Mouse (Mus musculus): ENCODE results near the gene Dohh. TPM values are rescaled to one million over a fixed set of nuclear protein-coding genes. Genes with fewer than 3 reads are reported as not detected.

The Dohh gene
- polyA plus RNA-seq, 1 experiment from 2014 or later, result 74.5 TPM

DNA sequence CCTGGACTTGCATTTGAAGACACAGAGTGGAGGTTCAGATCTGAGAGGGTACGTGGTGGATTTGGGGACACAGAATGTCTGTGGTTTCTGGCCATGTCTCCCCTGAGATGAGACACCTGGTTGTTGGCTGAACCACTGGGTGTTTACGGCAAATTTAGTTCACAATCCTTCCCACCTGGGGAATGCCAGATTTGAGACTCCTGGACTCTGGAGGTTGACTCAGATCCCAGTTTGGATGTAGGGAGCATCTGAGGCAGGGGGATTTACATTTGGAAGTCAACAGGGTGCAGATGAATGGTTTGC, 6.9 kb upstream of the Dohh start:
- peak overlapping the region; percentile 79 for H3K4me2 ChIP-seq
- H3K27ac ChIP-seq, result peak overlapping the region; percentile 92
- H3K9ac ChIP-seq, result peak overlapping the region; percentile 98
- 54% methylated on average over 2 of the region's 2 CpGs for WGBS (ENCODE audit: insufficient replicate concordance)
- H3K4me1 ChIP-seq, result peaks cover 81% of the 10 kb centered on the region
- ATAC-seq, result no peak
- H3K9me3 ChIP-seq (replicated peaks), result no peaks in the 10 kb centered on the region
- no peaks in the 10 kb centered on the region for H3K27me3 ChIP-seq (replicated peaks)
- H3K4me3 ChIP-seq, result peak overlapping the region; percentile 90
- peaks cover 41% of the 10 kb centered on the region for H3K36me3 ChIP-seq

DNA sequence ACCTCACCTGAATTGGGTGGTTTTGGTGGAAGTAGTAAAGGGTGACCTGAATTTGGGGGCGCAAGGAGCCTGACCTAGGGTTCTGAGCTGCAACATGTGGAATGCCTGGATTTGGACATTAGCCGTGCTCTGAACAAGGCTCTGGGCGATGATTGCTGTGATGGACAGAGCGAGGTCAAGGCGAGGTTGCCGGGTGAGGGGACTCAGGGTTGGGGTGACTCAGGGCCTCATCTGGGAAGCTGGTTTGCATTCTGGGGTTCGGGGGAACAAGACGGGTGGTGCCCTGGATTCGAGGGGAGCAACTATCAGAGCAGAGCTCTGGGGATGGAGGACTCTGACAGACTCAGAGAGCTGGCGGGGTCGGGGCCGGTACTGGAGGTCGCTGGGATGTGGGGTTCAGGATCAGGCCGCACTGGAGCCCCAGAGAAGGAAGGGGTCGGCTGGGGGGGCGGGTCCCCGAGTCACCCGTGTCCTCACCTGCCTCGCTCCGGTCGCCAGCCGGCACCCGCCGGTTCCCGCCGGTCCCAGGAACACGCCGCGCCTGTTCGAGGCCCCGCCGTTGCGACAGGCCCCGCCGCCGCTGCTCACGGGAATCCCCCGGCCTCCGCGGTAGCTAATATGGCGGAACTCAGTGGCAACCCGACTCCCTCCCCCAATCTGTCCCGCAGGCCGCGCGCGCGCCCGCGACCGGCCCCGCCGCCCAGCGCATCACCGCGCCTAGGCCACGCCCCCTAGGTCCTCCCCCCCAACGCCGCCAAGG, 6.3 kb upstream of the Dohh start, which contains the start of gene Fzr1:
Fzr1 (minus strand) TSS at position 724 of the 760 bp plus-strand sequence.
- 1% methylated on average over 45 of the region's 59 CpGs for WGBS (ENCODE audit: insufficient replicate concordance)
- peaks cover 83% of the 10 kb centered on the region for H3K4me1 ChIP-seq
- ATAC-seq, result 0 out of 2 replicates have a peak, but pooled peaks have one; percentile 0

DNA sequence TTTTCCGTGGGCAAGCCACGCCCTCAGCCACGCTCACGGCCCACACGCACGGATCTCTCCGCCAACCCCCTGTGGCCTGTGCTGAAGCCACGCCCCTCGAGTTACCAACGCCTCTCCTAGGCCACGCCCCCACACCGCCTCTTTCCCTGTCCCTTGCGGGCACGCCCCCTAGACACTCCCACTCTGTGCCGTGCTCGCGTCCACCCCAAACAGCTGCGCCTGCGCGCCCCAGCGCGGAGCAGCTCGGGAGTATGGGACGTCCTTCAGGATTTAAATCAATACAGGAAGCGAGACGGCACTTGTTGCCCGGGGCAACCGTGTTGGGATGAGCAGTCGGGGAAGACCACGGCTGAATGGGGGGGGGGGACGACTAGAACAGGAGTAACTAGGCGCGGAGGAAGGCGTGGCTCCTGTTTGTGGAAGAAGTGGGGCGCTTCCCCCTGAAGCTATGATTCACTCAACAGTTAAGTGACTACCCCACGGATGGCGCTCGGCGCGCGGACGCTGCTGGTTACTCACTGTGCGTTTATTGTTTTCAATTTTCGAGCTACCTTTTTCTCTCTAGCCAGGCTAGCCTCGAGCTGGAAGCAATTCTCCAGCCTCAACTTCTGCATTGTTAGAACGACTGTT, 5.6 kb upstream of the Dohh start:
- under 1% methylated on average over 46 of the region's 46 CpGs for WGBS (ENCODE audit: insufficient replicate concordance)

More for the DNA sequence above, 6.3 kb upstream of the Dohh start, which contains the start of gene Fzr1:
- peak within 1 kb of the TSS; percentile 98 for H3K9ac ChIP-seq
- H3K27ac ChIP-seq, result peak within 1 kb of the TSS; percentile 98
- no peaks in the 10 kb centered on the region for H3K9me3 ChIP-seq (replicated peaks)
- H3K27me3 ChIP-seq (replicated peaks), result no peaks in the 10 kb centered on the region
- H3K36me3 ChIP-seq, result peaks cover 35% of the 10 kb centered on the region
- peak within 1 kb of the TSS; percentile 79 for H3K4me2 ChIP-seq
- peak within 1 kb of the TSS; percentile 90 for H3K4me3 ChIP-seq

DNA sequence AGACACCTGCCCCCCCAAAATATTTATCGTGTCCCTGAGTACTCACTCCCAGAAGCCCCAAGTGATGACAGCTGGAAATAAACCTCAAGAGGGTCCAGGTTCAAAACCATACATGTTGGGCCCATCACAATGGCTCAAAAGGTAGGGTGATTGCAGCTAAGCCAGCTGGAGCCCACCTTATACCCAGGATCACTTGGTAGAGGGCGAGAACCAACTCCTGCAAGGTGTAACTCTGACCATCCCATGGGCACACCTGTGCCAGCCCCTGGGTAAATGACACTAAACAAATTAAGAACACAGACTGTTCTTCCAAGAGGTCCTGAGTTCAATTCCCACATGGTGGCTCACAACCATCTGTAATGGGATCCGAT, 5.1 kb upstream of the Dohh start:
- peak overlapping the region; percentile 79 for H3K4me2 ChIP-seq
- H3K9ac ChIP-seq, result peak overlapping the region; percentile 81
- peak overlapping the region; percentile 90 for H3K4me3 ChIP-seq
- peaks cover 23% of the 10 kb centered on the region for H3K36me3 ChIP-seq
- peaks cover 78% of the 10 kb centered on the region for H3K4me1 ChIP-seq
- H3K27ac ChIP-seq, result peak overlapping the region; percentile 98
- no peaks in the 10 kb centered on the region for H3K27me3 ChIP-seq (replicated peaks)
- WGBS (ENCODE audit: insufficient replicate concordance), result 58% methylated on average over 3 of the region's 3 CpGs
- no peaks in the 10 kb centered on the region for H3K9me3 ChIP-seq (replicated peaks)
- no peak for ATAC-seq

More for the DNA sequence above, 5.6 kb upstream of the Dohh start:
- Histone ChIP-seq H3K27ac (peak overlapping the region; percentile 98), H3K9me3 (replicated peaks) (no peaks in the 10 kb centered on the region), H3K9ac (peak overlapping the region; percentile 81), H3K27me3 (replicated peaks) (no peaks in the 10 kb centered on the region), H3K4me3 (peak overlapping the region; percentile 90), H3K36me3 (peaks cover 28% of the 10 kb centered on the region), H3K4me1 (peaks cover 83% of the 10 kb centered on the region), H3K4me2 (peak overlapping the region; percentile 79)
- ATAC-seq, result peak; percentile 88

DNA sequence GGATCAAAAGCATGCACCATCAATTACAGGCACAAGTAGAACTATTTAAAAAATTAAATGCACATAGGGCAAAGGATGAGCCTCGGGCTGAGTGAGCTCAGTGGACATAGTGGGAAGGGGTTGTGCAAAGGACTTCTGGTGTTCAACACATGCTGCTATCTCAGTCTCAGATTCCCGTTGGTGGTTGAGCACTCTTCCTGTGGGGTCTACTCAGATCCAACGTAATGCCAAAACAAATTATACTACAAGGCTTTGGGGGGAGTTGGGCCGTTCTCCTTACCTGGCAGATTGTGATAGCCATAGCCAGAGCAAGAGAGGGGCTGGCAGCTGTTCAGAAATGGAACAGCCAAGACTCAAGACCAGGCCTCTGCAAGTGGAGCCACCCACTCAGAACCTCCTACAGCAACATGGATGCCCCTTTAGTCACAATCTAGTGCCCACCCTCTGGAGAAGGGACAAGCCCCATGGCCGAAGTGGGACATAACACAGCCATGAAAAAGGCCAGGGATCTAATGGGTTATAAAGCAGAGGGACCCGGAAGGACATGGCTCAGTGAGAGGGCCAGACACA, 4.3 kb upstream of the Dohh start:
- Histone ChIP-seq H3K9ac (peak overlapping the region; percentile 81), H3K4me2 (peak overlapping the region; percentile 79), H3K4me1 (peaks cover 75% of the 10 kb centered on the region), H3K36me3 (peaks cover 16% of the 10 kb centered on the region), H3K27me3 (replicated peaks) (no peaks in the 10 kb centered on the region), H3K9me3 (replicated peaks) (no peaks in the 10 kb centered on the region), H3K27ac (peak overlapping the region; percentile 98), H3K4me3 (peak overlapping the region; percentile 90)
- 54% methylated on average over 6 of the region's 6 CpGs for WGBS (ENCODE audit: insufficient replicate concordance)
- ATAC-seq, result no peak

- Histone ChIP-seq H3K36me3 (peaks cover 14% of the 10 kb centered on the region), H3K4me2 (peak overlapping the region; percentile 50), H3K27ac (peak overlapping the region; percentile 98), H3K4me3 (no peak overlapping the region), H3K27me3 (replicated peaks) (no peaks in the 10 kb centered on the region), H3K4me1 (peaks cover 69% of the 10 kb centered on the region), H3K9ac (peak overlapping the region; percentile 81), H3K9me3 (replicated peaks) (no peaks in the 10 kb centered on the region)
- WGBS (ENCODE audit: insufficient replicate concordance), result 17% methylated on average over 5 of the region's 5 CpGs
- ATAC-seq, result peak; percentile 75
Measured at GRCm38 (mm10) chr10:81382039-81382438, 2.2 kb upstream of the Dohh start.

GRCm38 (mm10) chr10:81384605-81384982, 366 bp downstream of the Dohh start:
- Histone ChIP-seq H3K9ac (peak overlapping the region; percentile 87), H3K27me3 (replicated peaks) (no peaks in the 10 kb centered on the region), H3K4me3 (peak overlapping the region; percentile 93), H3K4me2 (peak overlapping the region; percentile 90), H3K9me3 (replicated peaks) (no peaks in the 10 kb centered on the region), H3K27ac (peak overlapping the region; percentile 89), H3K4me1 (peaks cover 67% of the 10 kb centered on the region), H3K36me3 (peaks cover 39% of the 10 kb centered on the region)
- WGBS (ENCODE audit: insufficient replicate concordance), result under 1% methylated on average over 19 of the region's 19 CpGs
- no peak for ATAC-seq

- no peak for ATAC-seq
- Histone ChIP-seq H3K9me3 (replicated peaks) (no peaks in the 10 kb centered on the region), H3K36me3 (peaks cover 42% of the 10 kb centered on the region), H3K27ac (0 out of 2 replicates have a peak overlapping the region, but pooled peaks have one; percentile 89), H3K4me2 (peak overlapping the region; percentile 90), H3K9ac (peak overlapping the region; percentile 87), H3K4me3 (peak overlapping the region; percentile 93), H3K4me1 (peaks cover 63% of the 10 kb centered on the region), H3K27me3 (replicated peaks) (no peaks in the 10 kb centered on the region)
- 63% methylated on average over 22 of the region's 22 CpGs for WGBS (ENCODE audit: insufficient replicate concordance)
Measured at GRCm38 (mm10) chr10:81385603-81386306, 1.5 kb downstream of the Dohh start.

DNA sequence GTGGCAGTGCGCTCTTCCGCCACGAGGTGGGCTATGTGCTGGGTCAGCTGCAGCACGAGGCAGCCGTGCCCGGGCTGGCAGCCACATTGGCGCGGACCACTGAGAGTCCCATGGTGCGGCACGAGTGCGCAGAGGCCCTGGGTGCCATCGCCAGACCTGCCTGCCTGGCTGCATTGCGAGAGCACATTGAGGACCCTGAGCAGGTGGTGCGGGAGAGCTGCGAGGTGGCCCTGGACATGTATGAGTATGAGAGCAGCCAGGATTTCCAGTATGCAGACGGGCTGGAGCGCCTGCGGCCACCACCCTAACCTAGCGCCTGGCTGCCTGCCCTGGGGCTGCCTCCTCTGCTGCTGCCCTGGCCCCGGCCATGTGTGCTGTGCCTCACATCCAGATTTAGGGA, 3.5 kb downstream of the Dohh start:
- no peak overlapping the region for H3K4me2 ChIP-seq
- no peaks in the 10 kb centered on the region for H3K9me3 ChIP-seq (replicated peaks)
- ATAC-seq, result no peak
- no peak overlapping the region for H3K9ac ChIP-seq
- 0 out of 2 replicates have a peak overlapping the region, but pooled peaks have one; percentile 3 for H3K27ac ChIP-seq
- H3K27me3 ChIP-seq (replicated peaks), result no peaks in the 10 kb centered on the region
- H3K36me3 ChIP-seq, result peaks cover 48% of the 10 kb centered on the region
- no peak overlapping the region for H3K4me3 ChIP-seq
- peaks cover 51% of the 10 kb centered on the region for H3K4me1 ChIP-seq
- 88% methylated on average over 20 of the region's 20 CpGs for WGBS (ENCODE audit: insufficient replicate concordance)

DNA sequence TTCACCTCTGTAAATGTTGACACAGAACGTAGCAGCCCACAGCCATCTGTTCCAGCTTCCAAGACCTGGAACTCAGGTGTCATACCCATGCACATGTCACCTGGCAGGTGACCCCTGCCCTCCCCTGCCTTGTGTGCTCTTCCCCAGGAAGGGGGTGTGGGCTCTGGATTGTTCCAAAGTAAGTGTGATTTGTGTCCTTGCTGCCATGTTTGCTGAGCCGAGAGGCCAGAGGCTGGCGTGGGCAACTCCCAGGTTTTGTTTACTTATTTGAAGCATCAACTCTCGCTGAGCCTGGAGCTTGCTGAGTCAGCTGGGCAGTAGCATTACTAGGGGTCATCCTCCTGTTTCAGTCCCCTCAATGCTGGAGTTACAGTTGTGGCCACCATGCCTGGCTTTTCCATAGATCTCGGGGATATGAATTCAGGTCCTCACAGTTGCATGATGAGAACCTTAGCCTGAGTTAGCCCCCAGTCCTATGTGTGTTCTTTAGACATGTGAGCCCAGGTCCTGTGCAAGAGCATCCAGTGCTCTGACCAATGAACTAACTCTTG, 4.4 kb downstream of the Dohh start, which contains the start of gene Gm48552:
Gm48552 (plus strand) TSS at position 501 of the 551 bp plus-strand sequence.
- peaks cover 48% of the 10 kb centered on the region for H3K36me3 ChIP-seq
- ATAC-seq, result no peak
- no peaks in the 10 kb centered on the region for H3K27me3 ChIP-seq (replicated peaks)
- H3K27ac ChIP-seq, result peak within 1 kb of the TSS; percentile 52
- no peak within 1 kb of the TSS for H3K4me3 ChIP-seq
- peaks cover 51% of the 10 kb centered on the region for H3K4me1 ChIP-seq
- 77% methylated on average over 5 of the region's 5 CpGs for WGBS (ENCODE audit: insufficient replicate concordance)
- H3K9ac ChIP-seq, result no peak within 1 kb of the TSS
- no peaks in the 10 kb centered on the region for H3K9me3 ChIP-seq (replicated peaks)
- H3K4me2 ChIP-seq, result no peak within 1 kb of the TSS

DNA sequence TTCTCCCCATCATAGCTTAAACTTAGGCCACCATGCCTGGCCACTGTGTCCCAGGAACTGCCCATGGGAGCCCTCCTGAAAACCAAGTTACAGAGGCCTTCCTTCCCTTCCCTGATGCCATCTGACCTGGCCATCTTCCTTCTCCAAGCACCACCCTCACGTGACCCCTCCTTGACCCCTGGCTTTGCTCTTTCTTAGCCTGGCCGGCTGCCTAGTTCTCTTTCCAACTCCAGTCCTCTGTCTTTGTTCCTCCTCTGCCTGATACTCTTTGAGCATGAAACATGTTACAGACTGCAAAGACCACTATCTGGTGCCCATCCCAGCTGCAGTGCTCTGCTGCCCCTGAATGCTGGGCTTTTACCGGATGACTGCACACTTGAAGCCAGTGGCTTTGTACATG, 5.1 kb downstream of the Dohh start:
- Histone ChIP-seq H3K4me3 (no peak overlapping the region), H3K27me3 (replicated peaks) (no peaks in the 10 kb centered on the region; the same call in 1 of the 2 replicates), H3K9me3 (replicated peaks) (no peaks in the 10 kb centered on the region), H3K4me2 (no peak overlapping the region), H3K36me3 (peaks cover 48% of the 10 kb centered on the region), H3K9ac (no peak overlapping the region), H3K4me1 (peaks cover 59% of the 10 kb centered on the region), H3K27ac (peak overlapping the region; percentile 52)
- ATAC-seq, result 0 out of 2 replicates have a peak, but pooled peaks have one; percentile 3
- 76% methylated on average over 3 of the region's 3 CpGs for WGBS (ENCODE audit: insufficient replicate concordance)

Data from liver, embryonic 12.5 days (tissue).